Mouse (Mus musculus) heart, postnatal 0 days (tissue): Measurements from ENCODE around the gene Shisa9.

Experiments used
- CTCF ChIP-seq: IDR thresholded peaks from 2 replicates; pipeline ENCODE4 v1.5.1; 2016; ENCODE audit warnings: antibody characterized with exemption, control low read depth, low read depth
- EP300 ChIP-seq: IDR thresholded peaks from 2 replicates; pipeline ENCODE4 v1.6.1; 2016; ENCODE audit warnings: antibody characterized with exemption, low read depth

- TF ChIP-seq EP300 (no peak), CTCF (no peak)
Measured at GRCm38 (mm10) chr16:11967579-11967978, 16.3 kb upstream of the Shisa9 start.
